Mouse (Mus musculus) forebrain, embryonic 12.5 days (tissue): ENCODE results near the gene Tbc1d2b. TPM values are rescaled to one million over a fixed set of nuclear protein-coding genes. Genes with fewer than 3 reads are reported as not detected.

Source experiments
- ATAC-seq: fragments of 200-750 bp; cut with Nextera tagmentation; 2 replicates; pipeline ENCODE4 v1.8.0; 2017; ENCODE audit warnings: moderate TSS enrichment; ENCODE audit not compliant: low FRiP score
- H3K27ac ChIP-seq: fragments of 300-500 bp; sonication (generic); 2 replicates; pipeline ENCODE4 v1.5.1; 2016; ENCODE audit warnings: mild to moderate bottlenecking
- H3K27me3 ChIP-seq: fragments of 300-500 bp; sonication (generic); 2 replicates; pipeline ENCODE4 v1.6.1; 2016; ENCODE audit warnings: mild to moderate bottlenecking
- H3K36me3 ChIP-seq: fragments of 300-500 bp; sonication (generic); replicated peaks from 2 replicates; pipeline ENCODE4 v1.6.1; 2016; ENCODE audit warnings: mild to moderate bottlenecking
- H3K4me1 ChIP-seq: fragments of 300-500 bp; sonication (generic); 2 replicates; pipeline ENCODE4 v1.6.1; 2016
- H3K4me2 ChIP-seq: fragments of 300-500 bp; sonication (generic); 2 replicates; pipeline ENCODE4 v1.6.1; 2016; ENCODE audit warnings: mild to moderate bottlenecking, moderate library complexity
- H3K4me3 ChIP-seq: fragments of 300-500 bp; sonication (generic); replicated peaks from 2 replicates; pipeline ENCODE4 v1.5.1; 2016; ENCODE audit warnings: mild to moderate bottlenecking
- H3K9ac ChIP-seq: fragments of 300-500 bp; sonication (generic); 2 replicates; pipeline ENCODE4 v1.6.1; 2016; ENCODE audit warnings: mild to moderate bottlenecking
- H3K9me3 ChIP-seq: fragments of 300-500 bp; sonication (generic); 2 replicates; pipeline ENCODE4 v1.6.1; 2016
- WGBS: fragments of 180-500 bp; shearing (Covaris S2); methylation state at CpG from one replicate; pipeline ENCODE4 v1.1.7; 2016; 5-methylcytosine and 5-hydroxymethylcytosine counted together
- polyA plus RNA-seq: library from polyadenylated mRNA; unstranded; fragments of >200 nt; fragmentation: Nextera tagmentation; extraction: Ambion mirVana; gene quantifications from 2 replicates; pipeline ENCODE4 v1.2.1, GENCODE M21; 2016

Gene Tbc1d2b
- 9.6 and 10.6 TPM in 2 replicates for polyA plus RNA-seq

GRCm38 (mm10) chr9:90270193-90270943 lies at the start of gene Tbc1d2b:
TSS of gene Tbc1d2b (minus strand) at chr9:90270804.
- Histone ChIP-seq H3K4me1 (peaks cover 19% of the 10 kb centered on the region), H3K27ac (no peak within 1 kb of the TSS), H3K4me3 (peak within 1 kb of the TSS; percentile 78), H3K9ac (peak within 1 kb of the TSS; percentile 77), H3K9me3 (no peaks in the 10 kb centered on the region), H3K4me2 (peak within 1 kb of the TSS; percentile 90), H3K36me3 (no peaks in the 10 kb centered on the region), H3K27me3 (no peaks in the 10 kb centered on the region; the same call in 1 of the 2 replicates)
- ATAC-seq = peak; percentile 95
- WGBS = 1% methylated on average over 74 of the region's 74 CpGs

- 0 out of 2 replicates have a peak, but pooled peaks have one; percentile 51 for ATAC-seq
- Histone ChIP-seq H3K4me3 (no peak overlapping the region), H3K27ac (no peak overlapping the region), H3K36me3 (no peaks in the 10 kb centered on the region), H3K4me2 (no peak overlapping the region), H3K9ac (no peak overlapping the region), H3K9me3 (no peaks in the 10 kb centered on the region), H3K4me1 (no peaks in the 10 kb centered on the region), H3K27me3 (no peaks in the 10 kb centered on the region)
- 79% methylated on average over 5 of the region's 5 CpGs for WGBS
Measured at GRCm38 (mm10) chr9:90316300-90316699, 45.7 kb upstream of the Tbc1d2b start.

GRCm38 (mm10) chr9:90315662-90316061 lies 45.1 kb upstream of the Tbc1d2b start:
- H3K9ac ChIP-seq = no peak overlapping the region
- H3K4me3 ChIP-seq = no peak overlapping the region
- WGBS = 88% methylated on average over 11 of the region's 11 CpGs
- no peak overlapping the region for H3K27ac ChIP-seq
- H3K27me3 ChIP-seq = no peaks in the 10 kb centered on the region
- H3K4me2 ChIP-seq = no peak overlapping the region
- H3K36me3 ChIP-seq = no peaks in the 10 kb centered on the region
- no peaks in the 10 kb centered on the region for H3K4me1 ChIP-seq
- no peak for ATAC-seq
- H3K9me3 ChIP-seq = no peaks in the 10 kb centered on the region

GRCm38 (mm10) chr9:90304254-90304653 lies 33.6 kb upstream of the Tbc1d2b start:
- H3K9me3 ChIP-seq = no peaks in the 10 kb centered on the region
- H3K4me2 ChIP-seq = no peak overlapping the region
- no peak overlapping the region for H3K9ac ChIP-seq
- no peak overlapping the region for H3K27ac ChIP-seq
- H3K36me3 ChIP-seq = no peaks in the 10 kb centered on the region
- no peaks in the 10 kb centered on the region for H3K4me1 ChIP-seq
- no peak for ATAC-seq
- WGBS = 95% methylated on average over 2 of the region's 2 CpGs
- no peaks in the 10 kb centered on the region for H3K27me3 ChIP-seq
- H3K4me3 ChIP-seq = no peak overlapping the region

- Histone ChIP-seq H3K9me3 (no peaks in the 10 kb centered on the region), H3K27me3 (no peaks in the 10 kb centered on the region), H3K36me3 (no peaks in the 10 kb centered on the region), H3K4me1 (no peaks in the 10 kb centered on the region), H3K27ac (no peak overlapping the region), H3K9ac (no peak overlapping the region), H3K4me3 (no peak overlapping the region), H3K4me2 (no peak overlapping the region)
- WGBS = 77% methylated on average over 2 of the region's 2 CpGs
- no peak for ATAC-seq
Measured at GRCm38 (mm10) chr9:90303101-90303835, 32.7 kb upstream of the Tbc1d2b start.

- no peak overlapping the region for H3K9ac ChIP-seq
- no peaks in the 10 kb centered on the region for H3K4me1 ChIP-seq
- H3K4me3 ChIP-seq = no peak overlapping the region
- ATAC-seq = no peak
- H3K27me3 ChIP-seq = no peaks in the 10 kb centered on the region
- H3K4me2 ChIP-seq = no peak overlapping the region
- H3K9me3 ChIP-seq = no peaks in the 10 kb centered on the region
- WGBS = 88% methylated on average over 4 of the region's 4 CpGs
- no peak overlapping the region for H3K27ac ChIP-seq
- H3K36me3 ChIP-seq = no peaks in the 10 kb centered on the region
Measured at GRCm38 (mm10) chr9:90302670-90303069, 32.1 kb upstream of the Tbc1d2b start.

GRCm38 (mm10) chr9:90301081-90301688 lies 30.6 kb upstream of the Tbc1d2b start:
- Histone ChIP-seq H3K4me2 (no peak overlapping the region), H3K36me3 (no peaks in the 10 kb centered on the region), H3K4me3 (no peak overlapping the region), H3K27ac (no peak overlapping the region), H3K9ac (no peak overlapping the region), H3K9me3 (no peaks in the 10 kb centered on the region), H3K4me1 (no peaks in the 10 kb centered on the region), H3K27me3 (no peaks in the 10 kb centered on the region)
- 90% methylated on average over 4 of the region's 4 CpGs for WGBS
- no peak for ATAC-seq

- 85% methylated on average over 1 of the region's 1 CpGs for WGBS
- no peak overlapping the region for H3K4me3 ChIP-seq
Measured at GRCm38 (mm10) chr9:90297637-90298036, 27.0 kb upstream of the Tbc1d2b start.

GRCm38 (mm10) chr9:90293641-90294398 lies 23.2 kb upstream of the Tbc1d2b start:
- no peaks in the 10 kb centered on the region for H3K27me3 ChIP-seq
- WGBS = 72% methylated on average over 3 of the region's 3 CpGs
- ATAC-seq = no peak
- no peaks in the 10 kb centered on the region for H3K9me3 ChIP-seq
- no peak overlapping the region for H3K27ac ChIP-seq
- H3K4me2 ChIP-seq = no peak overlapping the region
- no peak overlapping the region for H3K9ac ChIP-seq
- H3K4me1 ChIP-seq = no peaks in the 10 kb centered on the region
- no peak overlapping the region for H3K4me3 ChIP-seq
- H3K36me3 ChIP-seq = no peaks in the 10 kb centered on the region

More at GRCm38 (mm10) chr9:90297637-90298036, 27.0 kb upstream of the Tbc1d2b start:
- no peak overlapping the region for H3K4me2 ChIP-seq
- H3K4me1 ChIP-seq = no peaks in the 10 kb centered on the region
- no peaks in the 10 kb centered on the region for H3K9me3 ChIP-seq
- no peaks in the 10 kb centered on the region for H3K36me3 ChIP-seq
- no peaks in the 10 kb centered on the region for H3K27me3 ChIP-seq
- H3K27ac ChIP-seq = no peak overlapping the region
- H3K9ac ChIP-seq = no peak overlapping the region
- no peak for ATAC-seq

GRCm38 (mm10) chr9:90278397-90278796 lies 7.8 kb upstream of the Tbc1d2b start:
- ATAC-seq = no peak
- Histone ChIP-seq H3K4me3 (no peak overlapping the region), H3K27ac (no peak overlapping the region), H3K9me3 (no peaks in the 10 kb centered on the region), H3K4me2 (no peak overlapping the region), H3K9ac (no peak overlapping the region), H3K36me3 (no peaks in the 10 kb centered on the region), H3K27me3 (no peaks in the 10 kb centered on the region), H3K4me1 (no peaks in the 10 kb centered on the region)
- 94% methylated on average over 3 of the region's 3 CpGs for WGBS

- H3K27ac ChIP-seq = no peak overlapping the region
- no peak overlapping the region for H3K9ac ChIP-seq
- H3K4me2 ChIP-seq = no peak overlapping the region
- no peak for ATAC-seq
- H3K36me3 ChIP-seq = no peaks in the 10 kb centered on the region
- no peaks in the 10 kb centered on the region for H3K9me3 ChIP-seq
- WGBS = 87% methylated on average over 2 of the region's 2 CpGs
- no peaks in the 10 kb centered on the region for H3K27me3 ChIP-seq
- no peaks in the 10 kb centered on the region for H3K4me1 ChIP-seq
- no peak overlapping the region for H3K4me3 ChIP-seq
Measured at GRCm38 (mm10) chr9:90277884-90278283, 7.3 kb upstream of the Tbc1d2b start.

GRCm38 (mm10) chr9:90276779-90277178 lies 6.2 kb upstream of the Tbc1d2b start:
- 85% methylated on average over 1 of the region's 1 CpGs for WGBS
- ATAC-seq = no peak

More at GRCm38 (mm10) chr9:90276779-90277178, 6.2 kb upstream of the Tbc1d2b start:
- Histone ChIP-seq H3K9ac (no peak overlapping the region), H3K27me3 (no peaks in the 10 kb centered on the region), H3K36me3 (no peaks in the 10 kb centered on the region), H3K27ac (no peak overlapping the region), H3K4me2 (no peak overlapping the region), H3K4me1 (no peaks in the 10 kb centered on the region), H3K9me3 (no peaks in the 10 kb centered on the region), H3K4me3 (no peak overlapping the region)
